In the genomic region with DNA sequence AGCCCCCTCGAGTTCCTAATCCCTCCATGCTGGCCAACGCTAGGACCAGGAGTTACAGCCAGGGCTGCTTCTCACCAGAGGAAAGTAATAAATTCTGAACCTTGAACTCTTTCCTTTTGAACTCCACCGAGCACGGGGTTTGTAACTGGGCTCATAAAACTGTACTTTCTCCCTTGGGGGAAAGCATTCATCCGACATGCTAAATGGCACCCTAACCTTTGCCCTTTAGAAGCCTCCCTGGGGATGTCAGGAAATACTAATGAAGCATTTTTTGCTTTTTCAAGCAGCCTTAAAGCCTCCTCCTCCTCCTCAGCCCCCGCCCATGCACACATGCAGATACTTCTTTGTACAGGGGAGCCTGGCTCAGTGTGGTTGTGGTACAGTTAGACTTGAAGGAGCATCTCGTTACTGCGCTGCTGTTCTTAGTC, we compare ENCODE assay signal across 11 mouse cellular contexts.
A peak's percentile ranks its signal among the peaks of the same experiment; 100 is the strongest.
DNase-seq lines count a peak whose midpoint lies in the region; ATAC-seq lines count a peak whose summit lies in the region.
"Had no signal": no experiment of that assay in that cellular context is flagged by ENCODE, and none has a peak within 500 bp of the region (broad histone marks: within the 10 kb centered on the region; RNA-seq: fewer than 3 reads in every experiment).

No protein-coding gene starts in this region.

- no peaks in the 10 kb centered on the region for H3K9me3 ChIP-seq in forebrain, embryonic 10.5 days
- no peaks in the 10 kb centered on the region for H3K9me3 ChIP-seq in forebrain, embryonic 13.5 days (replicated peaks)
- no peaks in the 10 kb centered on the region for H3K9me3 ChIP-seq in intestine, embryonic 16.5 days (ENCODE audit: control insufficient read depth, low read length)
- H3K9me3 ChIP-seq in limb, embryonic 12.5 days: no peaks in the 10 kb centered on the region
- H3K9me3 ChIP-seq: megakaryocyte, embryonic 14.5 days had no signal

- ATAC-seq in forebrain, embryonic 13.5 days: no peak
- ATAC-seq in intestine, embryonic 16.5 days: peak; percentile 88
- ATAC-seq in limb, embryonic 12.5 days (ENCODE audit: insufficient number of reproducible peaks, insufficient read depth, low FRiP score, low TSS enrichment, low read depth): peak; percentile 45
- no peak for ATAC-seq in inflammation-experienced regulatory T-cells, adult 6 months

- H3K27me3 ChIP-seq in forebrain, embryonic 10.5 days (ENCODE audit: poor library complexity, severe bottlenecking): no peaks in the 10 kb centered on the region
- no peaks in the 10 kb centered on the region for H3K27me3 ChIP-seq in forebrain, embryonic 13.5 days
- no peaks in the 10 kb centered on the region for H3K27me3 ChIP-seq in intestine, embryonic 16.5 days (replicated peaks; ENCODE audit: control insufficient read depth, insufficient read depth, low read length)
- H3K27me3 ChIP-seq in limb, embryonic 12.5 days: no peaks in the 10 kb centered on the region
- H3K27me3 ChIP-seq: megakaryocyte, embryonic 14.5 days had no signal

- WGBS in forebrain, embryonic 10.5 days: 63% methylated on average over 8 of the region's 8 CpGs
- WGBS in forebrain, embryonic 13.5 days: 66% methylated on average over 8 of the region's 8 CpGs
- 33% methylated on average over 8 of the region's 8 CpGs for whole genome bisulfite sequencing in intestine, embryonic 16.5 days
- WGBS in limb, embryonic 12.5 days: 5% methylated on average over 8 of the region's 8 CpGs

- no peaks in the 10 kb centered on the region for H3K36me3 ChIP-seq in forebrain, embryonic 10.5 days (replicated peaks)
- no peaks in the 10 kb centered on the region for H3K36me3 ChIP-seq in forebrain, embryonic 13.5 days (ENCODE audit: poor library complexity, severe bottlenecking)
- H3K36me3 ChIP-seq in intestine, embryonic 16.5 days (ENCODE audit: control insufficient read depth, insufficient read depth, low read length): no peaks in the 10 kb centered on the region
- no peaks in the 10 kb centered on the region for H3K36me3 ChIP-seq in limb, embryonic 12.5 days

- H3K4me1 ChIP-seq in forebrain, embryonic 10.5 days: peaks cover 35% of the 10 kb centered on the region
- peaks cover 22% of the 10 kb centered on the region for H3K4me1 ChIP-seq in forebrain, embryonic 13.5 days
- H3K4me1 ChIP-seq in intestine, embryonic 16.5 days (ENCODE audit: control insufficient read depth, insufficient read depth, low read length): peaks cover 24% of the 10 kb centered on the region
- H3K4me1 ChIP-seq in limb, embryonic 12.5 days (replicated peaks): peaks cover 57% of the 10 kb centered on the region

- peak overlapping the region; percentile 85; the same call in 1 of the 2 replicates for H3K27ac ChIP-seq in forebrain, embryonic 10.5 days
- no peak overlapping the region for H3K27ac ChIP-seq in forebrain, embryonic 13.5 days
- peak overlapping the region; percentile 45 for H3K27ac ChIP-seq in intestine, embryonic 16.5 days (ENCODE audit: low read length)
- H3K27ac ChIP-seq in limb, embryonic 12.5 days: peak overlapping the region; percentile 100

- no peak for DNase-seq in forebrain, embryonic 10.5 days (ENCODE audit: extremely low spot score, low spot score)
- peak; percentile 43 for DNase-seq in MN1 (ENCODE audit: low spot score)
- no peak for DNase-seq in cerebellum, adult 11 months
- no peak for DNase-seq in cerebellum, postnatal 14 days
- DNase-seq: gastrocnemius, postnatal 10 days; thymus, postnatal 36 days had no signal

- no peak overlapping the region for H3K9ac ChIP-seq in forebrain, embryonic 13.5 days
- no peak overlapping the region for H3K9ac ChIP-seq in intestine, embryonic 16.5 days (ENCODE audit: low read depth, low read length)
- H3K9ac ChIP-seq in limb, embryonic 12.5 days (replicated peaks): no peak overlapping the region

- H3K4me2 ChIP-seq in forebrain, embryonic 13.5 days: no peak overlapping the region
- no peak overlapping the region for H3K4me2 ChIP-seq in intestine, embryonic 16.5 days (ENCODE audit: low read depth, low read length)
- H3K4me2 ChIP-seq in limb, embryonic 12.5 days: peak overlapping the region; percentile 51

- no peak overlapping the region for H3K4me3 ChIP-seq in forebrain, embryonic 10.5 days
- H3K4me3 ChIP-seq in forebrain, embryonic 13.5 days: no peak overlapping the region
- H3K4me3 ChIP-seq in intestine, embryonic 16.5 days (ENCODE audit: low read length): no peak overlapping the region
- H3K4me3 ChIP-seq in limb, embryonic 12.5 days (replicated peaks): no peak overlapping the region
- H3K4me3 ChIP-seq: megakaryocyte, embryonic 14.5 days had no signal

Comparison
In these comparisons a context has a peak if more than half of its experiments do, and no peak if none do; other contexts are left out.
1. ATAC-seq: peak in intestine, embryonic 16.5 days (single experiment) and limb, embryonic 12.5 days (single experiment); none in forebrain, embryonic 13.5 days (single experiment) and inflammation-experienced regulatory T-cells, adult 6 months (single experiment).